Mouse (Mus musculus) heart, adult 2 months (tissue): ENCODE measurements around the gene Slc24a2. TPM values are rescaled to one million over a fixed set of nuclear protein-coding genes. Genes with fewer than 3 reads are reported as not detected.

Experiments used
- DNase-seq, 2 experiments: peaks; one replicate each; pipeline ENCODE4 v3.0.0; 2021
- H3K27ac ChIP-seq: fragments of 200-600 bp; 2 replicates; pipeline ENCODE4 v1.8.1; 2022
- H3K27me3 ChIP-seq: fragments of 200-500 bp; 2 replicates; pipeline ENCODE4 v1.6.1; 2012; ENCODE audit warnings: mild to moderate bottlenecking, low read length, inconsistent platforms, mixed read lengths; ENCODE audit not compliant: control insufficient read depth, insufficient read depth
- H3K36me3 ChIP-seq: fragments of 200-500 bp; 2 replicates; pipeline ENCODE4 v1.6.1; 2012; ENCODE audit warnings: low read length, inconsistent platforms; ENCODE audit not compliant: control insufficient read depth, insufficient read depth
- H3K4me1 ChIP-seq: fragments of 200-500 bp; 2 replicates; pipeline ENCODE4 v1.6.1; 2011; ENCODE audit warnings: low read length; ENCODE audit not compliant: control insufficient read depth, insufficient read depth
- H3K4me3 ChIP-seq: fragments of 200-600 bp; 2 replicates; pipeline ENCODE4 v1.8.1; 2022
- H3K79me2 ChIP-seq: fragments of 200-500 bp; replicated peaks from 2 replicates; pipeline ENCODE4 v1.6.1; 2012; ENCODE audit warnings: mild to moderate bottlenecking, inconsistent platforms, low read length, moderate library complexity, mixed read lengths; ENCODE audit not compliant: control insufficient read depth, insufficient read depth
- H3K9ac ChIP-seq: fragments of 200-500 bp; 2 replicates; pipeline ENCODE4 v1.6.1; 2012; ENCODE audit warnings: low read depth, mild to moderate bottlenecking, control low read depth, inconsistent platforms, low read length, mixed read lengths
- CTCF ChIP-seq: fragments of 200-600 bp; IDR thresholded peaks from 2 replicates; pipeline ENCODE4 v1.8.1; 2022; ENCODE audit warnings: antibody characterized with exemption, mild to moderate bottlenecking, moderate library complexity
- EP300 ChIP-seq: fragments of 200-500 bp; IDR thresholded peaks from 2 replicates; pipeline ENCODE4 v1.6.1; 2011; ENCODE audit warnings: low read depth, low read length, control low read depth; ENCODE audit not compliant: insufficient read depth
- POLR2A ChIP-seq: fragments of 200-500 bp; IDR thresholded peaks from 2 replicates; pipeline ENCODE4 v1.6.1; 2011; ENCODE audit warnings: mild to moderate bottlenecking, low read depth, low read length, control low read depth; ENCODE audit not compliant: insufficient read depth
- WGBS: fragments of 180-500 bp; shearing (Covaris S2); methylation state at CpG from one replicate; pipeline ENCODE4 v1.1.7; 2018; 5-methylcytosine and 5-hydroxymethylcytosine counted together
- intact Hi-C: fragments of 180-260 bp; cut with DNase I; formaldehyde crosslinking; loops from one replicate; pipeline ENCODE4 v1.15.1; 2025
- polyA plus RNA-seq: library from polyadenylated mRNA; depleted of rRNA; stranded (reverse); fragments of >200 nt; gene quantifications from 2 replicates; pipeline ENCODE4 v1.2.3, GENCODE M21; 2012
- total RNA-seq, 2 experiments: library from RNA; stranded (reverse); gene quantifications; 2 replicates each; pipeline ENCODE4 v1.2.3; 2021

Gene Slc24a2
- total and polyA plus RNA-seq, 3 experiments: 0.66 to 2.5 (median 1.0) TPM

DNA sequence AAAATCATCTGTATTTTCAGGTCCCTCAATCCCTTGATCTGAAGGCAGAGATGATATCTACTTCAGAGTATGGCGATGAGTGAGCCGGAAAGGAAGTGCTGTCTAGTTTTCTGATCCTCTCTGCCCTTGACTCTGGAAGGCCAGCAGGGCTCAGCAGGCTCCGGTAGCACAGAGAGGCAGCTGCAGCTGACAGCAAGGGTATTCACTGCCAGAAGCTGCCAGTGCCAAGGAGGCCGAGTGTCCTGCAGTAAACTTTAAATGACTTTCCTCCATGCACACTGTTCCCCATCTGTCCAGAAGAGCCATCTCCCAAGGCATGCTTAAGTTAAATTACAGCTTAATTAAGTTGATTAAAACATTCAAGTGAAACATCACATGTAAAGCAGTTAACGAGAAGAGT is 12.1 kb downstream of the Slc24a2 start:
- WGBS: 53% methylated on average over 5 of the region's 5 CpGs
- H3K79me2 ChIP-seq: no peaks in the 10 kb centered on the region; the same call in 1 of the 2 replicates
- intact Hi-C loops: no loop called here

DNA sequence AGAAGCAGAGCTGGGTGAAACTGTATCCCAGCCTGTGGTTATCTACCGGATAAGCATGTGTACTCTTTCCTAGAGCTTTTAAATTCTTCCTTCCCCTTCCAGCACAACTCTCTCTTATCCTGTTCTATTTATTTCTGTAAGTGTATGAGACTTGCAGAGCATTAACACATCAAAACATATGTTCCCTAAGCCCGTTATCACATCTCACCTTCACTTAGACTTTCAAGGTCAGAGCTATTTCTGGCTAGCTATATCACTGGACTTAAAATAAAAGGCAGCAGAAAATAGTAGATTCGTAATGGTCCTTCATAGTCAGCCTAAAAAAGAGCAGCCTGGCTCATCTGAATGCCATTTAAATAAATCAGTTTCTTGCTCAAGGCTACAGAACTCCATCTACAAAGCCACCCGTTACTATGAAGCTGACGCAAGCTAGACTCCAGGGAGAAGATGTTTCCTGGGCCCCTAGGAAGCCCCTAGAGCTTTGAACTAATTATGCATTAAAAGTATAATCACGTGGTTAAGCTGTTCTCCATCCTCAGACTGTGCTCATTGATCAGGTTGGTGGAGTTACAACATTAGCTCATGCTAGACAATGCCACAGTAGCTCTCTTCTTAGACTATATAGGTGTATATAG is 18.8 kb downstream of the Slc24a2 start:
- WGBS: 37% methylated on average over 6 of the region's 6 CpGs
- Histone ChIP-seq H3K4me1 (no peaks in the 10 kb centered on the region), H3K9ac (no peak overlapping the region), H3K4me3 (no peak overlapping the region), H3K27ac (0 out of 2 replicates have a peak overlapping the region, but pooled peaks have one; percentile 12), H3K79me2 (no peaks in the 10 kb centered on the region), H3K36me3 (no peaks in the 10 kb centered on the region), H3K27me3 (no peaks in the 10 kb centered on the region)
- TF ChIP-seq CTCF: no peak
- no peak for TF ChIP-seq EP300
- DNase-seq: no peak
- intact Hi-C loops: no loop called here

More for the DNA sequence above, 12.1 kb downstream of the Slc24a2 start:
- Histone ChIP-seq H3K9ac (no peak overlapping the region), H3K27ac (no peak overlapping the region), H3K4me1 (no peaks in the 10 kb centered on the region), H3K4me3 (no peak overlapping the region), H3K36me3 (no peaks in the 10 kb centered on the region), H3K27me3 (no peaks in the 10 kb centered on the region)
- no peak for DNase-seq
- TF ChIP-seq EP300: no peak
- no peak for TF ChIP-seq POLR2A
- TF ChIP-seq CTCF: no peak

DNA sequence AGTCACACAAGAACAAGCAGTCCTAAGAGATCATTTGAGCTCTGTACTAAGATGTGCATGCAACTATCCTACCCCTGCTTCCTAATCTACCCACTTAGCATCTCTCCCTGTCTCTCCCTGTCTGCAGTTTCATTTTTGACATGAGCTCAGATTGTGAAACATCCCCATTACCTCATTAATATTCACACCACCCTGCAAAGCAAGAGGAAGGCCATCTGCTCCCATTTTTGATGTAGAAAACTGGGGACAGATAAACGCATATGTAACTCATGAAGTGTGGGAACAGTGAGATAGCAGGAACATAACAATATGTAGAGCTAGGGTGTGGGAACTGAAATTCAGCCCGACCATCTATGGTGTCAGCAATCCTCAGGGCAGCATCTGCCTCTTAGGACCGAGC is 19.7 kb downstream of the Slc24a2 start:
- H3K4me1 ChIP-seq: no peaks in the 10 kb centered on the region
- H3K36me3 ChIP-seq: no peaks in the 10 kb centered on the region
- 56% methylated on average over 3 of the region's 3 CpGs for WGBS
- no peaks in the 10 kb centered on the region for H3K27me3 ChIP-seq
- no peak overlapping the region for H3K4me3 ChIP-seq
- no peak for DNase-seq
- intact Hi-C loops: no loop called here
- H3K9ac ChIP-seq: no peak overlapping the region
- no peaks in the 10 kb centered on the region for H3K79me2 ChIP-seq
- TF ChIP-seq CTCF: no peak
- TF ChIP-seq EP300: no peak
- TF ChIP-seq POLR2A: no peak
- no peak overlapping the region for H3K27ac ChIP-seq

DNA sequence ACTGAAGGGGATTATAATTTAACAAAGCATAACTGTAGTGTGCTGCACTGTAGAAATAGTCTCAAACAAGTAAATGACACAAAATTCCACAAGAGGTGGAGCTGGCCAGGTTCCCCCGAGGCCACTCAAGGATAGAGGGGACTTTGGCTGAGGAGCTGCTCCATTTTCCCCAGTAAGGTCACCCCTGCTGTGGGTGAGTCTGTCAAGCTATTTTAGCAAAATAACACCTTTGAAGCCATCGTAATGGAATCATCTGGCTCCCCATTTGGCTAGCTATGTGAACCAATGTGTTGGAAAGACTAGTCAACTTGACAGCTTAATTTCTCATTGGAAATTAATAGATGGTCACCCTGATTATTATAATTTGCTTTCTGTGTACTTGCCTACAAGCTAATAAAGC is 28.2 kb downstream of the Slc24a2 start:
- Histone ChIP-seq H3K9ac (no peak overlapping the region), H3K36me3 (no peaks in the 10 kb centered on the region), H3K27ac (no peak overlapping the region), H3K4me3 (no peak overlapping the region), H3K79me2 (no peaks in the 10 kb centered on the region), H3K4me1 (no peaks in the 10 kb centered on the region), H3K27me3 (no peaks in the 10 kb centered on the region)
- TF ChIP-seq CTCF (no peak), POLR2A (no peak), EP300 (no peak)
- intact Hi-C loops: no loop called here
- WGBS: 48% methylated on average over 2 of the region's 2 CpGs
- DNase-seq: no peak

DNA sequence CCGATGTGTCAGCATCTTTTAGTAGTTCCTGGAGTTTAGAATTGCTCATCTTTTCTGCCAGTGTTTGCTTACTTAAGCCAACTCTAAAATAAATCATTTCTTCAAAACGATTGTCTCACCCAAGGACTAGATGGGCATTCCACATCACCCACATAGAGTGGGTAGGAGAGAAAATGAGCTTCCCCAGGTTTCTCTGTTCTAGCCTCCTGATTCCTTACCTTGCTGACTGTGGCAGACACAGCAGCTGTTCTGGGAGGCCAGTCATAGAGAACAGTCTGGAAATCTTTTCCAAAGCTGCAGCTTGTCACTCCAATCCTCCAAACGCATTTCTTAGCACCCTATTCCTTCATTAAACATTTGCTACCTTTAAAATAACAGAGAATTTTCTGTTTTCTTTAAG is 29.0 kb downstream of the Slc24a2 start:
- no peaks in the 10 kb centered on the region for H3K36me3 ChIP-seq
- DNase-seq: no peak
- no peaks in the 10 kb centered on the region for H3K79me2 ChIP-seq
- TF ChIP-seq POLR2A: no peak
- H3K4me1 ChIP-seq: no peaks in the 10 kb centered on the region
- 80% methylated on average over 3 of the region's 3 CpGs for WGBS
- H3K27me3 ChIP-seq: no peaks in the 10 kb centered on the region
- H3K4me3 ChIP-seq: no peak overlapping the region
- no peak overlapping the region for H3K9ac ChIP-seq
- H3K27ac ChIP-seq: no peak overlapping the region
- intact Hi-C loops: no loop called here

DNA sequence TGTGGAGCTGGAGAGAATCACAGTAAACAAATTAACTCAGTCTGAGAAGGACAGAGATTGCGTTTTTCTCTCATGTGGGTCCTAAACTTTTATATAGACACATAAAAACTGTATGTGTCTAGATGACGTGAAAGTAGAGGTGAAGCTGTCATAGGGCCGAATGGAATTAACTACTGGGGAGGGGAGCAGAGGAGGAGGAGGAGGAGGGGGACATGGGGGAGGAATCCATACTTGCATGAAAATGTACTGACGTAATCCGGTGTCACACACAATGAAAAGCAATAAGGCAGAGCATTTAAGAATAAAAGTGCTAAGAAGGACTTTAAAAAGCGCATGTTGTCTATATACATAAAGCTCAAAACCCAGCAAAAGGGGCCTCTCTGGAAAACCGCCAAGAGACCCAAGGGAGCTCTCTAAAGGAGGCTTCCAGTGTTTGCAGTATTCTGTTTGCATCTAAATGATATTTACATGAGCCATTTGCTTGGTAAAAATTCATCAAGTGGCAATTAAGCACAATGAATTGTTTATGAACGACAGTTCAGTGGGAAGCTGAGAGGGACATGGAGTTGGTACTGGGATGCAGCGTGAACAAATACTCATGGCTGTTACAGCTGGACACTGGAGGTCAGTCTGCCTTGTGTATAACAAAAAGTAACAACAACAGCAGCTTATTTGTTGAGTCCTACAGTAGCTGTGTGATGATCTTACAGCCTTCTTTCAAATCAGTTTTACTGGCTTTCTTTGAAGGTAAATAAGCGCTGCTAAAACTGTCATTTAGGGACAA is 45.9 kb downstream of the Slc24a2 start:
- intact Hi-C loops: no loop called here
- no peak overlapping the region for H3K27ac ChIP-seq
- no peaks in the 10 kb centered on the region for H3K36me3 ChIP-seq
- WGBS: 84% methylated on average over 10 of the region's 10 CpGs
- TF ChIP-seq CTCF (no peak), EP300 (no peak), POLR2A (no peak)
- no peak for DNase-seq
- H3K27me3 ChIP-seq: no peaks in the 10 kb centered on the region
- no peaks in the 10 kb centered on the region for H3K79me2 ChIP-seq
- H3K4me3 ChIP-seq: no peak overlapping the region
- no peak overlapping the region for H3K9ac ChIP-seq
- H3K4me1 ChIP-seq: no peaks in the 10 kb centered on the region
